Comparison of ENCODE assay signal across 11 mouse cellular contexts in genomic region chr15:51103948-51104347, GRCm38 (mm10).
DNase-seq lines count a peak whose midpoint lies in the region; ATAC-seq and TF ChIP-seq lines count a peak whose summit lies in the region.
"Had no signal": no experiment of that assay in that cellular context is flagged by ENCODE, and none has a peak within 500 bp of the region (broad histone marks: within the 10 kb centered on the region; RNA-seq: fewer than 3 reads in every experiment).

No protein-coding gene starts in this region.

- no peak for ATAC-seq in intestine, embryonic 14.5 days (replicated peaks; ENCODE audit: low FRiP score, low TSS enrichment, low read depth)
- no peak for ATAC-seq in intestine, embryonic 16.5 days
- ATAC-seq in embryonic facial prominence, embryonic 13.5 days (ENCODE audit: insufficient number of reproducible peaks, insufficient read depth, low FRiP score, low TSS enrichment, low read depth), result no peak
- peak; percentile 19; the same call in 1 of the 2 replicates for ATAC-seq in hindbrain, embryonic 12.5 days (ENCODE audit: low FRiP score)
- no peak for ATAC-seq in midbrain, embryonic 13.5 days
- ATAC-seq: Patski had no signal

- 72% methylated on average over 7 of the region's 7 CpGs for WGBS in intestine, embryonic 14.5 days
- WGBS in intestine, embryonic 16.5 days, result 71% methylated on average over 7 of the region's 7 CpGs
- WGBS in embryonic facial prominence, embryonic 13.5 days, result 56% methylated on average over 7 of the region's 7 CpGs
- WGBS in hindbrain, embryonic 12.5 days, result 64% methylated on average over 7 of the region's 7 CpGs
- 67% methylated on average over 7 of the region's 7 CpGs for WGBS in midbrain, embryonic 13.5 days
- 71% methylated on average over 7 of the region's 7 CpGs for WGBS in cerebellum, adult 2 months

- H3K36me3 ChIP-seq in intestine, embryonic 14.5 days (ENCODE audit: control insufficient read depth, insufficient read depth, low read length), result no peaks in the 10 kb centered on the region
- no peaks in the 10 kb centered on the region for H3K36me3 ChIP-seq in intestine, embryonic 16.5 days (ENCODE audit: control insufficient read depth, insufficient read depth, low read length)
- H3K36me3 ChIP-seq in embryonic facial prominence, embryonic 13.5 days, result no peaks in the 10 kb centered on the region
- H3K36me3 ChIP-seq in hindbrain, embryonic 12.5 days, result no peaks in the 10 kb centered on the region
- no peaks in the 10 kb centered on the region for H3K36me3 ChIP-seq in midbrain, embryonic 13.5 days

- DNase-seq in intestine, embryonic 14.5 days (ENCODE audit: low spot score), result no peak
- DNase-seq in testis, postnatal 10 days (ENCODE audit: low spot score), result no peak
- DNase-seq in cerebellum, adult 2 months, result no peak
- no peak for DNase-seq in right cerebral cortex, adult 2 months (ENCODE audit: low spot score in 2 of 2)
- DNase-seq: gastrocnemius, postnatal 10 days; kidney, adult 8-10 months had no signal

- no peak overlapping the region for H3K4me3 ChIP-seq in intestine, embryonic 14.5 days (ENCODE audit: low read depth, low read length)
- no peak overlapping the region for H3K4me3 ChIP-seq in intestine, embryonic 16.5 days (ENCODE audit: low read length)
- peak overlapping the region; percentile 18; the same call in 1 of the 2 replicates for H3K4me3 ChIP-seq in embryonic facial prominence, embryonic 13.5 days
- no peak overlapping the region for H3K4me3 ChIP-seq in hindbrain, embryonic 12.5 days
- peak overlapping the region; percentile 23 for H3K4me3 ChIP-seq in midbrain, embryonic 13.5 days (replicated peaks)
- no peak overlapping the region for H3K4me3 ChIP-seq in cerebellum, adult 2 months (replicated peaks; ENCODE audit: insufficient read depth, low read depth, low read length)

- H3K4me1 ChIP-seq in intestine, embryonic 14.5 days (replicated peaks; ENCODE audit: control insufficient read depth, insufficient read depth, low read length), result peaks cover 5% of the 10 kb centered on the region; the same call in 1 of the 2 replicates
- no peaks in the 10 kb centered on the region for H3K4me1 ChIP-seq in intestine, embryonic 16.5 days (ENCODE audit: control insufficient read depth, insufficient read depth, low read length)
- peaks cover 7% of the 10 kb centered on the region; the same call in 1 of the 2 replicates for H3K4me1 ChIP-seq in embryonic facial prominence, embryonic 13.5 days
- H3K4me1 ChIP-seq in hindbrain, embryonic 12.5 days, result peaks cover 7% of the 10 kb centered on the region
- H3K4me1 ChIP-seq in midbrain, embryonic 13.5 days (replicated peaks), result peaks cover 11% of the 10 kb centered on the region
- no peaks in the 10 kb centered on the region for H3K4me1 ChIP-seq in cerebellum, adult 2 months (ENCODE audit: control insufficient read depth, insufficient read depth, low read length)

- H3K27me3 ChIP-seq in intestine, embryonic 14.5 days (replicated peaks; ENCODE audit: control insufficient read depth, insufficient read depth, low read length), result no peaks in the 10 kb centered on the region
- no peaks in the 10 kb centered on the region for H3K27me3 ChIP-seq in intestine, embryonic 16.5 days (replicated peaks; ENCODE audit: control insufficient read depth, insufficient read depth, low read length)
- H3K27me3 ChIP-seq in embryonic facial prominence, embryonic 13.5 days, result no peaks in the 10 kb centered on the region
- H3K27me3 ChIP-seq in hindbrain, embryonic 12.5 days, result no peaks in the 10 kb centered on the region
- no peaks in the 10 kb centered on the region for H3K27me3 ChIP-seq in midbrain, embryonic 13.5 days
- no peaks in the 10 kb centered on the region for H3K27me3 ChIP-seq in cerebellum, adult 2 months (ENCODE audit: control insufficient read depth, insufficient read depth, low read length)

- no peak for TF ChIP-seq POLR2A in cerebellum, adult 2 months (IDR thresholded peaks at IDR 0.05; ENCODE audit: borderline replicate concordance, insufficient read depth, low read length)

- TF ChIP-seq CTCF in cerebellum, adult 2 months (IDR thresholded peaks at IDR 0.05; ENCODE audit: borderline replicate concordance, insufficient read depth, low read depth, low read length), result no peak

- no peak overlapping the region for H3K9ac ChIP-seq in intestine, embryonic 14.5 days (ENCODE audit: low read length)
- H3K9ac ChIP-seq in intestine, embryonic 16.5 days (ENCODE audit: low read depth, low read length), result no peak overlapping the region
- no peak overlapping the region for H3K9ac ChIP-seq in embryonic facial prominence, embryonic 13.5 days
- H3K9ac ChIP-seq in hindbrain, embryonic 12.5 days, result no peak overlapping the region
- no peak overlapping the region; the same call in 1 of the 2 replicates for H3K9ac ChIP-seq in midbrain, embryonic 13.5 days (replicated peaks)

- H3K9me3 ChIP-seq in intestine, embryonic 14.5 days (ENCODE audit: control insufficient read depth, low read length), result no peaks in the 10 kb centered on the region
- H3K9me3 ChIP-seq in intestine, embryonic 16.5 days (ENCODE audit: control insufficient read depth, low read length), result no peaks in the 10 kb centered on the region
- no peaks in the 10 kb centered on the region for H3K9me3 ChIP-seq in embryonic facial prominence, embryonic 13.5 days
- H3K9me3 ChIP-seq in hindbrain, embryonic 12.5 days (replicated peaks), result no peaks in the 10 kb centered on the region
- no peaks in the 10 kb centered on the region for H3K9me3 ChIP-seq in midbrain, embryonic 13.5 days

- no peak overlapping the region for H3K27ac ChIP-seq in intestine, embryonic 14.5 days (ENCODE audit: low read depth)
- H3K27ac ChIP-seq in intestine, embryonic 16.5 days (ENCODE audit: low read length), result no peak overlapping the region
- peak overlapping the region; percentile 60; the same call in 1 of the 2 replicates for H3K27ac ChIP-seq in embryonic facial prominence, embryonic 13.5 days
- H3K27ac ChIP-seq in hindbrain, embryonic 12.5 days, result no peak overlapping the region
- no peak overlapping the region for H3K27ac ChIP-seq in midbrain, embryonic 13.5 days
- H3K27ac ChIP-seq in cerebellum, adult 2 months (ENCODE audit: insufficient read depth, low read length), result no peak overlapping the region

- peak overlapping the region; percentile 12 for H3K4me2 ChIP-seq in intestine, embryonic 14.5 days (ENCODE audit: low read length)
- H3K4me2 ChIP-seq in intestine, embryonic 16.5 days (ENCODE audit: low read depth, low read length), result no peak overlapping the region
- peak overlapping the region; percentile 46 for H3K4me2 ChIP-seq in embryonic facial prominence, embryonic 13.5 days
- H3K4me2 ChIP-seq in hindbrain, embryonic 12.5 days (replicated peaks), result peak overlapping the region; percentile 50
- peak overlapping the region; percentile 50 for H3K4me2 ChIP-seq in midbrain, embryonic 13.5 days (replicated peaks)

Comparison
In these comparisons a context has a peak if more than half of its experiments do, and no peak if none do; other contexts are left out.
1. H3K4me3 ChIP-seq: peak in embryonic facial prominence, embryonic 13.5 days (single experiment) and midbrain, embryonic 13.5 days (single experiment); none in intestine, embryonic 14.5 days (single experiment), intestine, embryonic 16.5 days (single experiment), hindbrain, embryonic 12.5 days (single experiment) and cerebellum, adult 2 months (single experiment).